Mouse (Mus musculus) midbrain, embryonic 14.5 days (tissue): ENCODE results near the gene Mthfsd. TPM values are rescaled to one million over a fixed set of nuclear protein-coding genes. Genes with fewer than 3 reads are reported as not detected.

ENCODE experiments used
- ATAC-seq: fragments of 200-750 bp; cut with Nextera tagmentation; 2 replicates; pipeline ENCODE4 v1.8.0; 2017; ENCODE audit warnings: moderate number of reproducible peaks, moderate library complexity; ENCODE audit not compliant: low FRiP score, low TSS enrichment
- DNase-seq: peaks from one replicate; pipeline ENCODE4 v3.0.0-alpha.2; 2015
- H3K27ac ChIP-seq: fragments of 300-500 bp; sonication (generic); replicated peaks from 2 replicates; pipeline ENCODE4 v1.5.1; 2014; ENCODE audit warnings: mild to moderate bottlenecking, low read depth, low read length, moderate library complexity
- H3K27me3 ChIP-seq: fragments of 300-500 bp; sonication (generic); 2 replicates; pipeline ENCODE4 v1.6.1; 2014; ENCODE audit warnings: low read length, control low read depth, mixed read lengths; ENCODE audit not compliant: control insufficient read depth, insufficient read depth
- H3K36me3 ChIP-seq: fragments of 300-500 bp; sonication (generic); 2 replicates; pipeline ENCODE4 v1.6.1; 2014; ENCODE audit warnings: low read length, control low read depth; ENCODE audit not compliant: control insufficient read depth, insufficient read depth
- H3K4me1 ChIP-seq: fragments of 300-500 bp; sonication (generic); 2 replicates; pipeline ENCODE4 v1.6.1; 2014; ENCODE audit warnings: mild to moderate bottlenecking, antibody characterized with exemption, low read length, control low read depth; ENCODE audit not compliant: control insufficient read depth, insufficient read depth
- H3K4me2 ChIP-seq: fragments of 300-500 bp; sonication (generic); 2 replicates; pipeline ENCODE4 v1.6.1; 2014; ENCODE audit warnings: mild to moderate bottlenecking, low read length, moderate library complexity
- H3K4me3 ChIP-seq: fragments of 300-500 bp; sonication (generic); replicated peaks from 2 replicates; pipeline ENCODE4 v1.5.1; 2014; ENCODE audit warnings: low read depth, low read length
- H3K9ac ChIP-seq: fragments of 300-500 bp; sonication (generic); replicated peaks from 2 replicates; pipeline ENCODE4 v1.6.1; 2014; ENCODE audit warnings: mild to moderate bottlenecking, low read length, moderate library complexity
- H3K9me3 ChIP-seq: fragments of 300-500 bp; sonication (generic); 2 replicates; pipeline ENCODE4 v1.6.1; 2016; ENCODE audit warnings: low read length, control low read depth, mixed read lengths; ENCODE audit not compliant: control insufficient read depth
- WGBS: fragments of 180-500 bp; shearing (Covaris S2); extraction: QIAGEN DNeasy Blood & Tissue Kit; methylation state at CpG from one replicate; pipeline ENCODE4 v1.1.7; 2014; 5-methylcytosine and 5-hydroxymethylcytosine counted together
- polyA plus RNA-seq: library from polyadenylated mRNA; unstranded; fragments of >200 nt; fragmentation: Nextera tagmentation; extraction: Ambion mirVana; gene quantifications from 2 replicates; pipeline ENCODE4 v1.2.1, GENCODE M21; 2014

The Mthfsd gene
- polyA plus RNA-seq, 1 experiment from 2014 or later = 50.2 TPM

- no peak overlapping the region for H3K27ac ChIP-seq
- ATAC-seq = no peak
- 0 out of 2 replicates have a peak overlapping the region, but pooled peaks have one; percentile 3 for H3K4me3 ChIP-seq
- DNase-seq = peak; percentile 82
- WGBS = under 1% methylated on average over 36 of the region's 36 CpGs
- H3K4me2 ChIP-seq = peak overlapping the region; percentile 40
- H3K4me1 ChIP-seq = peaks cover 4% of the 10 kb centered on the region; the same call in 1 of the 2 replicates
- peaks cover 99% of the 10 kb centered on the region for H3K27me3 ChIP-seq
- no peaks in the 10 kb centered on the region for H3K36me3 ChIP-seq
- H3K9ac ChIP-seq = no peak overlapping the region
- no peaks in the 10 kb centered on the region for H3K9me3 ChIP-seq
These were observed 17.2 kb upstream of the Mthfsd start for GRCm38 (mm10) chr8:121125311-121125876.

GRCm38 (mm10) chr8:121124547-121125239 is 16.5 kb upstream of the Mthfsd start:
- H3K27ac ChIP-seq = no peak overlapping the region
- H3K9ac ChIP-seq = no peak overlapping the region
- no peaks in the 10 kb centered on the region for H3K9me3 ChIP-seq
- ATAC-seq = no peak
- no peak overlapping the region for H3K4me3 ChIP-seq
- H3K36me3 ChIP-seq = no peaks in the 10 kb centered on the region
- H3K4me2 ChIP-seq = no peak overlapping the region
- no peak for DNase-seq
- peaks cover 4% of the 10 kb centered on the region; the same call in 1 of the 2 replicates for H3K4me1 ChIP-seq
- WGBS = 2% methylated on average over 17 of the region's 17 CpGs
- peaks cover 99% of the 10 kb centered on the region for H3K27me3 ChIP-seq

GRCm38 (mm10) chr8:121123113-121123512 is 14.9 kb upstream of the Mthfsd start:
- no peaks in the 10 kb centered on the region for H3K36me3 ChIP-seq
- WGBS = 16% methylated on average over 2 of the region's 2 CpGs
- no peak overlapping the region for H3K4me2 ChIP-seq
- ATAC-seq (no peak), DNase-seq (no peak)
- H3K4me3 ChIP-seq = no peak overlapping the region
- H3K4me1 ChIP-seq = no peaks in the 10 kb centered on the region; the same call in 1 of the 2 replicates
- no peaks in the 10 kb centered on the region for H3K9me3 ChIP-seq
- no peak overlapping the region for H3K9ac ChIP-seq
- H3K27me3 ChIP-seq = peaks cover 98% of the 10 kb centered on the region
- no peak overlapping the region for H3K27ac ChIP-seq

GRCm38 (mm10) chr8:121122368-121122767 is 14.2 kb upstream of the Mthfsd start:
- DNase-seq (no peak), ATAC-seq (no peak)
- no peak overlapping the region for H3K4me2 ChIP-seq
- H3K36me3 ChIP-seq = no peaks in the 10 kb centered on the region
- H3K9me3 ChIP-seq = no peaks in the 10 kb centered on the region
- 1% methylated on average over 7 of the region's 7 CpGs for WGBS
- H3K27ac ChIP-seq = no peak overlapping the region
- no peak overlapping the region for H3K9ac ChIP-seq
- H3K4me3 ChIP-seq = no peak overlapping the region
- peaks cover 98% of the 10 kb centered on the region for H3K27me3 ChIP-seq
- no peaks in the 10 kb centered on the region for H3K4me1 ChIP-seq

GRCm38 (mm10) chr8:121121704-121122103 is 13.5 kb upstream of the Mthfsd start:
- Histone ChIP-seq H3K4me3 (no peak overlapping the region), H3K9me3 (no peaks in the 10 kb centered on the region), H3K27ac (no peak overlapping the region), H3K9ac (no peak overlapping the region), H3K27me3 (peaks cover 98% of the 10 kb centered on the region), H3K4me2 (no peak overlapping the region), H3K4me1 (no peaks in the 10 kb centered on the region), H3K36me3 (no peaks in the 10 kb centered on the region)
- ATAC-seq (no peak), DNase-seq (no peak)
- 1% methylated on average over 8 of the region's 8 CpGs for WGBS

- no peak overlapping the region for H3K4me2 ChIP-seq
- H3K36me3 ChIP-seq = no peaks in the 10 kb centered on the region
- 4% methylated on average over 17 of the region's 17 CpGs for WGBS
- H3K4me3 ChIP-seq = no peak overlapping the region
- no peak for DNase-seq
- no peak overlapping the region for H3K27ac ChIP-seq
- no peak overlapping the region for H3K9ac ChIP-seq
- H3K9me3 ChIP-seq = no peaks in the 10 kb centered on the region
- H3K27me3 ChIP-seq = peaks cover 98% of the 10 kb centered on the region
- no peak for ATAC-seq
- H3K4me1 ChIP-seq = peaks cover 3% of the 10 kb centered on the region; the same call in 1 of the 2 replicates
These were observed 12.5 kb upstream of the Mthfsd start for GRCm38 (mm10) chr8:121120456-121121419.

GRCm38 (mm10) chr8:121119635-121120455 is 11.7 kb upstream of the Mthfsd start:
- Histone ChIP-seq H3K4me1 (peaks cover 3% of the 10 kb centered on the region; the same call in 1 of the 2 replicates), H3K4me2 (no peak overlapping the region), H3K9ac (no peak overlapping the region), H3K27me3 (peaks cover 98% of the 10 kb centered on the region), H3K27ac (no peak overlapping the region), H3K4me3 (no peak overlapping the region), H3K36me3 (no peaks in the 10 kb centered on the region), H3K9me3 (no peaks in the 10 kb centered on the region)
- DNase-seq (no peak), ATAC-seq (no peak)
- WGBS = 2% methylated on average over 12 of the region's 12 CpGs
